Mouse (Mus musculus) lung, postnatal 0 days (tissue): ENCODE data around the gene Gprc5a. TPM values are rescaled to one million over a fixed set of nuclear protein-coding genes. Genes with fewer than 3 reads are reported as not detected.
A peak's percentile ranks its signal among the peaks of the same experiment; 100 is the strongest.

Experiments
- ATAC-seq: fragments of 200-750 bp; cut with Nextera tagmentation; 2 replicates; pipeline ENCODE4 v1.8.0; 2017; ENCODE audit warnings: moderate library complexity
- DNase-seq: peaks from one replicate; pipeline ENCODE4 v3.0.0-alpha.2; 2016; ENCODE audit warnings: low spot score
- H3K27ac ChIP-seq: fragments of 300-500 bp; sonication (generic); 2 replicates; pipeline ENCODE4 v1.5.1; 2014; ENCODE audit warnings: antibody characterized with exemption, mild to moderate bottlenecking, low read length, mixed read lengths
- H3K27me3 ChIP-seq: fragments of 300-500 bp; sonication (generic); replicated peaks from 2 replicates; pipeline ENCODE4 v1.6.1; 2014; ENCODE audit warnings: low read length, mixed read lengths; ENCODE audit not compliant: insufficient read depth
- H3K36me3 ChIP-seq: fragments of 300-500 bp; sonication (generic); 2 replicates; pipeline ENCODE4 v1.6.1; 2014; ENCODE audit warnings: low read length, mixed read lengths; ENCODE audit not compliant: insufficient read depth
- H3K4me1 ChIP-seq: fragments of 300-500 bp; sonication (generic); 2 replicates; pipeline ENCODE4 v1.6.1; 2014; ENCODE audit warnings: antibody characterized with exemption, low read depth, low read length, mixed read lengths; ENCODE audit not compliant: insufficient read depth
- H3K4me2 ChIP-seq: fragments of 300-500 bp; sonication (generic); replicated peaks from 2 replicates; pipeline ENCODE4 v1.6.1; 2014; ENCODE audit warnings: low read depth, mild to moderate bottlenecking, low read length, moderate library complexity, mixed read lengths
- H3K4me3 ChIP-seq: fragments of 300-500 bp; sonication (generic); 2 replicates; pipeline ENCODE4 v1.5.1; 2014; ENCODE audit warnings: low read depth, low read length
- H3K9ac ChIP-seq: fragments of 300-500 bp; sonication (generic); replicated peaks from 2 replicates; pipeline ENCODE4 v1.6.1; 2014; ENCODE audit warnings: low read depth, mild to moderate bottlenecking
- H3K9me3 ChIP-seq: fragments of 300-500 bp; sonication (generic); 2 replicates; pipeline ENCODE4 v1.6.1; 2016; ENCODE audit warnings: low read length, mixed read lengths
- CTCF ChIP-seq: IDR thresholded peaks from 2 replicates; pipeline ENCODE4 v1.5.1; 2016; ENCODE audit warnings: antibody characterized with exemption, mild to moderate bottlenecking
- EP300 ChIP-seq: IDR thresholded peaks from 2 replicates; pipeline ENCODE4 v1.6.1; 2016; ENCODE audit warnings: antibody characterized with exemption, mild to moderate bottlenecking, control low read depth
- WGBS: fragments of 180-500 bp; shearing (Covaris S2); extraction: QIAGEN DNeasy Blood & Tissue Kit; methylation state at CpG from one replicate; pipeline ENCODE4 v1.1.7; 2014; 5-methylcytosine and 5-hydroxymethylcytosine counted together
- polyA plus RNA-seq: library from polyadenylated mRNA; unstranded; fragments of >200 nt; fragmentation: Nextera tagmentation; extraction: Ambion mirVana; gene quantifications from 2 replicates; pipeline ENCODE4 v1.2.1, GENCODE M21; 2015

Gene Gprc5a
- polyA plus RNA-seq, 1 experiment from 2014 or later: 607 TPM

GRCm38 (mm10) chr6:135092798-135093470 lies 27.5 kb downstream of the Gprc5a start:
- Histone ChIP-seq H3K27me3 (no peaks in the 10 kb centered on the region), H3K27ac (no peak overlapping the region), H3K4me2 (no peak overlapping the region), H3K4me1 (no peaks in the 10 kb centered on the region), H3K9me3 (no peaks in the 10 kb centered on the region), H3K36me3 (no peaks in the 10 kb centered on the region), H3K9ac (no peak overlapping the region), H3K4me3 (no peak overlapping the region)
- TF ChIP-seq CTCF: no peak
- no peak for TF ChIP-seq EP300
- DNase-seq (no peak), ATAC-seq (no peak)
- WGBS: 90% methylated on average over 12 of the region's 12 CpGs

- H3K9me3 ChIP-seq: no peaks in the 10 kb centered on the region
- DNase-seq: no peak
- H3K4me2 ChIP-seq: no peak overlapping the region
- no peak overlapping the region for H3K27ac ChIP-seq
- H3K36me3 ChIP-seq: no peaks in the 10 kb centered on the region
- ATAC-seq: no peak
- TF ChIP-seq EP300 (no peak), CTCF (no peak)
- no peaks in the 10 kb centered on the region for H3K27me3 ChIP-seq
- H3K4me1 ChIP-seq: no peaks in the 10 kb centered on the region
- no peak overlapping the region for H3K4me3 ChIP-seq
- 72% methylated on average over 15 of the region's 15 CpGs for WGBS
- no peak overlapping the region for H3K9ac ChIP-seq
Observed at GRCm38 (mm10) chr6:135100787-135101472, 35.5 kb downstream of the Gprc5a start.

- DNase-seq (peak; percentile 48), ATAC-seq (peak; percentile 32; the same call in 1 of the 2 replicates)
- Histone ChIP-seq H3K9ac (no peak overlapping the region), H3K4me2 (no peak overlapping the region), H3K4me3 (no peak overlapping the region), H3K27me3 (no peaks in the 10 kb centered on the region), H3K36me3 (no peaks in the 10 kb centered on the region), H3K4me1 (no peaks in the 10 kb centered on the region), H3K9me3 (no peaks in the 10 kb centered on the region), H3K27ac (no peak overlapping the region)
- no peak for TF ChIP-seq CTCF
- 57% methylated on average over 5 of the region's 5 CpGs for WGBS
Observed at GRCm38 (mm10) chr6:135102736-135103303, 37.4 kb downstream of the Gprc5a start.

- H3K9ac ChIP-seq: no peak overlapping the region
- H3K4me1 ChIP-seq: no peaks in the 10 kb centered on the region
- H3K36me3 ChIP-seq: no peaks in the 10 kb centered on the region
- no peak overlapping the region for H3K4me3 ChIP-seq
- no peak for TF ChIP-seq CTCF
- no peak for TF ChIP-seq EP300
- H3K4me2 ChIP-seq: no peak overlapping the region
- H3K9me3 ChIP-seq: no peaks in the 10 kb centered on the region
- no peak for DNase-seq
- H3K27ac ChIP-seq: no peak overlapping the region
- no peaks in the 10 kb centered on the region for H3K27me3 ChIP-seq
- WGBS: 84% methylated on average over 6 of the region's 6 CpGs
- no peak for ATAC-seq
Observed at GRCm38 (mm10) chr6:135107014-135107413, 41.6 kb downstream of the Gprc5a start.

GRCm38 (mm10) chr6:135112411-135113113 lies 47.1 kb downstream of the Gprc5a start:
- H3K4me1 ChIP-seq: no peaks in the 10 kb centered on the region

GRCm38 (mm10) chr6:135113114-135113436 lies 47.6 kb downstream of the Gprc5a start:
- ATAC-seq (no peak), DNase-seq (no peak)
- TF ChIP-seq CTCF (no peak), EP300 (no peak)
- H3K27me3 ChIP-seq: no peaks in the 10 kb centered on the region
- no peak overlapping the region for H3K9ac ChIP-seq
- no peak overlapping the region for H3K27ac ChIP-seq
- no peaks in the 10 kb centered on the region for H3K9me3 ChIP-seq
- H3K36me3 ChIP-seq: no peaks in the 10 kb centered on the region
- no peak overlapping the region for H3K4me3 ChIP-seq
- no peaks in the 10 kb centered on the region for H3K4me1 ChIP-seq
- 23% methylated on average over 6 of the region's 6 CpGs for WGBS
- no peak overlapping the region for H3K4me2 ChIP-seq

More at GRCm38 (mm10) chr6:135112411-135113113, 47.1 kb downstream of the Gprc5a start:
- H3K27ac ChIP-seq: no peak overlapping the region
- no peaks in the 10 kb centered on the region for H3K27me3 ChIP-seq
- no peak for ATAC-seq
- H3K4me3 ChIP-seq: no peak overlapping the region
- no peak overlapping the region for H3K4me2 ChIP-seq
- 32% methylated on average over 7 of the region's 7 CpGs for WGBS
- H3K9me3 ChIP-seq: no peaks in the 10 kb centered on the region
- TF ChIP-seq CTCF (no peak), EP300 (no peak)
- no peak for DNase-seq
- no peak overlapping the region for H3K9ac ChIP-seq
- no peaks in the 10 kb centered on the region for H3K36me3 ChIP-seq
